Mouse (Mus musculus) megakaryocyte, embryonic 14.5 days (primary cell): ENCODE data around the gene Dclre1b.

Experiments used
- FLI1 ChIP-seq: IDR thresholded peaks from 2 replicates; pipeline ENCODE4 v1.6.1; 2012; ENCODE audit warnings: low read length, inconsistent platforms, mixed read lengths
- GATA1 ChIP-seq: IDR thresholded peaks from 3 replicates; pipeline ENCODE4 v1.6.1; 2012; ENCODE audit warnings: mixed read lengths, low read length, inconsistent platforms, borderline replicate concordance

DNA sequence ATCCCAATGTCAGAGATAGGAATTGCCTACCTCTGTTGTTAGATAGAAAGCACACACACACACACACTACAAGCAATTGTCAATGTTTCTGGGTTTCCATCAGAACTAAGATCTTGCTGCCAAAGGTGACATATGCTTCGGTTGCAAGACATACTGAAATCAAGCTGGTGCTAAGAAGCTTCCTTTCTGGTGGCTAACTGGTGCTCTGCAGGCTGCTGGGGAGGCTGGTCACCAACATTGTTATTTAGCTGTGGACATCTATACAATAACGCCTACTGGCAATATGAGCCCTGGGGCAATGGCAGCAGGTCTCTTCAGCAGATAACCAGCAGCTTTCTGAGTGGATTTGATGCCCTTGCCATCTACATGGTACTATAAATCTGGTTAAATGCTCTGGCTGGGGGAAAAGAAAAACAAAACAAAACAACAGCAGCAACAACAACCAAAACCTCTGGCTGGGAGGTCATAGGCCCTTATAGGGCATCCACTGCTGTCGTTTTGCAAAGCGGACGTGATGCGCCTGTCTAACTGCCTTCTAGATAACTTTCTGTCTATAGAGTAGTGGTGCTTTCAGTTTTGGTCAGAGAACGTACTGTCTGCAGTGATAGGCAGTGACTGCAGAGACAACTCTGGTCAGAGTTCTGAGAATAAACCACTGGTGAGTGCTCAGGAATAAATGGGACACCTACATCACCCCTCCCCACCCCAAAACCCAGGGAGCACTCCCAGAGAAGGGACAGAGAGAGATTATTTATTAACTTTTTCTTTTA is 48.0 kb upstream of the Dclre1b start:
- TF ChIP-seq FLI1 (no peak), GATA1 (no peak)
